Mouse (Mus musculus): ENCODE results near the gene Csrnp1. TPM values are rescaled to one million over a fixed set of nuclear protein-coding genes. Genes with fewer than 3 reads are reported as not detected.
A peak's percentile ranks its signal among the peaks of the same experiment; 100 is the strongest.

Gene Csrnp1
- polyA plus RNA-seq, 1 experiment from 2014 or later: 4.8 TPM

DNA sequence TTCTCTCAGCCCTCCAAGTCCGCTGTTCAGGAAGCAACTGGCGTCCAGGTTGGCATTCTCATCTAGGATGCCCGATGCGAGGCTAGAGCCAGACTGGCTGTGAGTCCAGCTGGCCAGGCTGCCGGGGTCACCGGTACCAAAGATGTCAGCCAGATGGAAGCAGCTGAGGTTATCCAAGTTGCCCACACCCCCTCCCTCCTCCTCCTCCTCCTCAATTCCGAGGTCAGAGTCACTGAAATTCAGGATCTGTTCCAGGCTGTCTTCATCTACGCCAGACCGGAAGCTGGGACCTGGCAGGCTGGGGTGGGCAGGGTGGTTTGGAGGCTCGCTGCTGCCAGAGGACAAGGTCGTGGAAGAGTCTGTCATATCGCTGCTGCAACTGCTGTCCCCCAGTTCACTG is 11.9 kb downstream of the Csrnp1 start:
- WGBS: 88% methylated on average over 12 of the region's 12 CpGs

DNA sequence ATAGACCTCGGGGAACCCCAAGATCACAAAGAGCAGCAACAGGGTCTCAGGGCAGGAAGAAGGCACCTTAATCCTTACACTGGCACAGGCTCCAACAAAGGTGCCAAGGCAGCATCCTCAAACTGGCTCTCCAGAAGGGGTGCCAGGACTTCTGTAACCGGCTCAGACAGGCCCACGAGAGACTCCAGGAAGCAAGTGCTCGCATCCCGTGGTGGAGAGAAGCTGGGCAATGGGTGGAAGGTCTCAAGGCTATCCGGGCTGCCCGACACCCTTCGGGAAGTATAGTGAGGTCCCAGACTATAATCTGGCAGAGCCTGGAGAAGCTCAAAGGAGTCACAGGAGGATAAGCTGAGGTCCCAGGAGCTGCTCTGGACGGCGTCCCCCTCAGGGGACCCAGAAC is 12.3 kb downstream of the Csrnp1 start:
- Histone ChIP-seq H3K4me1 (peaks cover 26% of the 10 kb centered on the region), H3K27me3 (replicated peaks; ENCODE audit: low read depth, poor library complexity, severe bottlenecking) (no peaks in the 10 kb centered on the region), H3K36me3 (replicated peaks) (peaks cover 49% of the 10 kb centered on the region), H3K4me3 (no peak overlapping the region), H3K9me3 (no peaks in the 10 kb centered on the region), H3K27ac (replicated peaks) (no peak overlapping the region)
- WGBS: 93% methylated on average over 10 of the region's 10 CpGs
- no peak for DNase-seq (ENCODE audit: low spot score)

More for the DNA sequence above, 11.9 kb downstream of the Csrnp1 start:
- peaks cover 30% of the 10 kb centered on the region for H3K4me1 ChIP-seq
- no peaks in the 10 kb centered on the region for H3K27me3 ChIP-seq (replicated peaks; ENCODE audit: low read depth, poor library complexity, severe bottlenecking)
- no peak for DNase-seq (ENCODE audit: low spot score)
- H3K4me3 ChIP-seq: no peak overlapping the region
- H3K9me3 ChIP-seq: no peaks in the 10 kb centered on the region
- no peak overlapping the region for H3K27ac ChIP-seq (replicated peaks)
- peaks cover 49% of the 10 kb centered on the region for H3K36me3 ChIP-seq (replicated peaks)

DNA sequence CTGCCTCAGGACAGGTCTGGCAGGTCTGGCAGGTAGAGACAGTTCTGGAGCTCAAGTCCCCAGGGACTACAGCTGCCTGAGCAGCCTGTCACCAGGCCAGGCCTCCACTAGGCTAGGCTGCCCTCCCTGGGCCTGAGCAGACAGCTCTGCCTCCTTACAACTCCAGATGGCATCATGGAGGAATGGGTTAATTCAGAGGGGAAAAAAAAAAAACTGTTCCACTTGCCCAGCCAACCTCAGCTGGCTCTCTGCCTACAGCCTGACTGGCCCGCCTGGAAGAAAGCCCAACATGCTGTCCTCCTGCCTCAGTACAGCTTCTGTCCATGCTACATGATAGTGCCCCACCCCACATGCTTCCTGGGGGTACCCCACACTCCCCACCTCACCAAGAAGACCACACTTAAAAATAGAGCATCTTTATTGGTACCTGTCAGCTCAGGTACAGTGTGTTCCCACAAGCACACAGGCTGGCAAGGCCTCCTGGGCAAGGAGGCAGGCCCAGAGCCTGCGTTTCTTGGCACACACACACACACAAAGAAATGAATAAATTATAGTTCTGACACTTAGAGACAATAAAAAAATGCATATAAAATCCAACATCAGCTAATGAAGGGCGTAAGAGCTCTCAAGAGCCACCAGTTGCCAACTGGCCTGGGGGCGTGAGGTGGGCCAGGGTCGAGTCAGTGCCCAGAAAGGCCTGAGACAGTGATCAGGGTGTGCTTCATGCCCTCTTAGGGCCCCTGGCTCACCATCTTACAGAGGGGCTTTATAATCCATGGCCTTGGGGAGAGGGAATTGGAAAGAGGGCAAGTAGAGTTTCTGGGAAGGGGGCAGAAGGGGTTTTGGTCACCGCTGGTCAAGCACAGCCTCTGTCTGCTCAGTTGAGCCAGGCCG is 13.4 kb downstream of the Csrnp1 start:
- peaks cover 18% of the 10 kb centered on the region for H3K4me1 ChIP-seq
- H3K27me3 ChIP-seq (replicated peaks; ENCODE audit: low read depth, poor library complexity, severe bottlenecking): no peaks in the 10 kb centered on the region
- H3K27ac ChIP-seq (replicated peaks): no peak overlapping the region; the same call in 1 of the 2 replicates
- H3K9me3 ChIP-seq: no peaks in the 10 kb centered on the region
- DNase-seq (ENCODE audit: low spot score): no peak
- H3K4me3 ChIP-seq: no peak overlapping the region
- H3K36me3 ChIP-seq (replicated peaks): peaks cover 43% of the 10 kb centered on the region
- 87% methylated on average over 7 of the region's 7 CpGs for WGBS

DNA sequence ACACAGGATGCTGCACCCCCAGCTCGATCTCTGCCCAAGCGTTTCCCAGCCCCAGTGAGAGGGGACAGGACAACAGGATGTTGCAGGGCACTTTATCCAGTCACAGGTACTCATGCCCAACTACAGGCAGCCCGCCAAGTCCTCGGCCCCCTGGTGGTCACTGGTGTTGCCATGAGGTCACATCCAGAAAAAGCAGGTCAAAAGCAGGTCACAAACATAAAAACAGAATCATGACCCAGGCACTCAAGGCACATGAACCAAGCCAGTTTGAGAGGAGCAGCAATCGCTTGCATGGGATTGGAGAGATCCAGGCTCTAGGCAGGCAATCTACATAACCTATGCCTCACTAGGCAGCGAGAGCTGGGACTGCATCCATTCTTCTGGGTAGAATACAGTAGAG is 14.2 kb downstream of the Csrnp1 start:
- no peak overlapping the region for H3K4me3 ChIP-seq
- H3K27ac ChIP-seq (replicated peaks): no peak overlapping the region; the same call in 1 of the 2 replicates
- H3K27me3 ChIP-seq (replicated peaks; ENCODE audit: low read depth, poor library complexity, severe bottlenecking): no peaks in the 10 kb centered on the region
- DNase-seq (ENCODE audit: low spot score): peak; percentile 65
- 48% methylated on average over 6 of the region's 6 CpGs for WGBS
- H3K36me3 ChIP-seq (replicated peaks): peaks cover 40% of the 10 kb centered on the region
- peaks cover 18% of the 10 kb centered on the region for H3K4me1 ChIP-seq
- no peaks in the 10 kb centered on the region for H3K9me3 ChIP-seq

DNA sequence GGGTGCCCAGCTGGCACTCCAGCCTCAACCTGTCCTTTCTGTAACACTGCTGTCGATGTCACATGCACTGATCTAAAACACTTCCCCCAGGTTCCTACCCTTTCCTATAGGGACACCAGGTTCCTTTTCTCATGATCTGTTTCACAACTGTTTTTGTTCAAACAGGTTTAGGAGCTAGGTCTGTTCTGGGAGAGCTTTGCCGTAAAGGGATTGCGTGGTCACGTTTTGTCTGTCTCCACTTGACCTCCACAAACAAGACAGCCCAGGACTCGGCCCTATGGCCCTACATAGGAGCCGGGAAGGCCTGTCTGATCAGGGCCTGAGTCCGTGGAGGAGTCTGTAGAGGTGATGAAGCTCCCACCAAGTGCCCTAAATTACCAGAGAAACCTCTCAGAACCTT is 14.6 kb downstream of the Csrnp1 start:
- Histone ChIP-seq H3K4me3 (no peak overlapping the region), H3K9me3 (no peaks in the 10 kb centered on the region), H3K27ac (replicated peaks) (no peak overlapping the region), H3K36me3 (replicated peaks) (peaks cover 36% of the 10 kb centered on the region), H3K4me1 (peaks cover 18% of the 10 kb centered on the region), H3K27me3 (replicated peaks; ENCODE audit: low read depth, poor library complexity, severe bottlenecking) (no peaks in the 10 kb centered on the region)
- WGBS: 85% methylated on average over 7 of the region's 7 CpGs
- DNase-seq (ENCODE audit: low spot score): no peak

DNA sequence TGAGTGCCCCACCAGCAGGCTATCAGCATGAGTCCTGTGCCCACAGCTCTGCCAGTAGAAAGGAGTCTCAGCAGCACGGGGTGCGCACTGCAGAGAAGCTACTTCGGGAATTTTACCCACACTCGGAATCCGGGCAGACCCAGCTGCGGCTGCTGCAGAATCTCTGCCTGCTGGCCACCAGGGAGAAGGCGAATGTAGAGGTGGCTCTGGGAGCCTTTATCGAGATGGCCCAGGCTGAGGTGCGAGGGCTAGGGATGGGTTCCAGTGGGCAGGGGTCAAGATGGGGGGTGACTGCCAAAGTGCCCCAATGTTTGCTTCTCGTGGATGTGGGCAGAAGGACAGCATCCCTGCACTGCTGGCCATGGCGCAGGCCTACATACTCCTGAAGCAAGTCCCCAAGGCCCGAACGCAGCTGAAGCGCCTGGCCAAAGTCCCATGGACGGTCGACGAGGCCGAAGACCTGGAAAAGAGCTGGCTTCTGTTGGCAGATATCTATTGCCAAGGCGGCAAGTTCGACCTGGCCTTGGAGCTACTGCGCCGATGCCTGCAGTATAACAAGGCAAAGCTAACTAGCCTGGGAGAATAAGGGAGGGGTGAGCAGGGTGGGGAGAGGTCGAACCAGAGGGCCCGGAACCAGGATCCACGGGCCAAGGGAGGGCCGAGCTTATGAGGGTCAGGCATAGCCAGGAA is 18.1 kb downstream of the Csrnp1 start:
- Histone ChIP-seq H3K36me3 (replicated peaks) (peaks cover 2% of the 10 kb centered on the region; the same call in 1 of the 2 replicates), H3K4me1 (peaks cover 28% of the 10 kb centered on the region), H3K27ac (replicated peaks) (no peak overlapping the region; the same call in 1 of the 2 replicates), H3K27me3 (replicated peaks; ENCODE audit: low read depth, poor library complexity, severe bottlenecking) (peaks cover 20% of the 10 kb centered on the region), H3K9me3 (no peaks in the 10 kb centered on the region), H3K4me3 (no peak overlapping the region)
- 87% methylated on average over 26 of the region's 26 CpGs for WGBS
- DNase-seq (ENCODE audit: low spot score): no peak

DNA sequence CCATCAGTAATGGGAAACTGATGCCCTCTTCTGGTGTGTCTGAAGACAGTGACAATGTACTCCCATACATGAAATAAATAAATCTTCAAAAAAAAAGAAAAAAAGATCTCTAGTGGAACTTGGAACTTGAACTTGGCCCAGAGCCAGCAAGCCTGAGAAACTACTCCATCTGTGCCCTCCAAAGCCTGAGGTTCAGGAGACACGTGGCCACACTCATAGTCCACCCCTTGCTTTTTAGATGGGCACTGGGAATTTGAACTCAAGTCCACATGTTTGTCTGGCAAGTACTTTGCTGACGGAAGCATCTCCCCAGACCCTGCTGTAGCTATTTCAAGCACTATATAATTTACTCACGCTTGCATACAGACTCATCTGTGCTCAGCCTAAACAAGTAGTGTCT is 19.3 kb downstream of the Csrnp1 start:
- peaks cover 16% of the 10 kb centered on the region for H3K4me1 ChIP-seq
- H3K4me3 ChIP-seq: no peak overlapping the region
- H3K9me3 ChIP-seq: no peaks in the 10 kb centered on the region
- H3K27ac ChIP-seq (replicated peaks): no peak overlapping the region
- H3K36me3 ChIP-seq (replicated peaks): no peaks in the 10 kb centered on the region
- no peak for DNase-seq (ENCODE audit: low spot score)
- WGBS: 83% methylated on average over 3 of the region's 3 CpGs
- H3K27me3 ChIP-seq (replicated peaks; ENCODE audit: low read depth, poor library complexity, severe bottlenecking): peaks cover 26% of the 10 kb centered on the region

DNA sequence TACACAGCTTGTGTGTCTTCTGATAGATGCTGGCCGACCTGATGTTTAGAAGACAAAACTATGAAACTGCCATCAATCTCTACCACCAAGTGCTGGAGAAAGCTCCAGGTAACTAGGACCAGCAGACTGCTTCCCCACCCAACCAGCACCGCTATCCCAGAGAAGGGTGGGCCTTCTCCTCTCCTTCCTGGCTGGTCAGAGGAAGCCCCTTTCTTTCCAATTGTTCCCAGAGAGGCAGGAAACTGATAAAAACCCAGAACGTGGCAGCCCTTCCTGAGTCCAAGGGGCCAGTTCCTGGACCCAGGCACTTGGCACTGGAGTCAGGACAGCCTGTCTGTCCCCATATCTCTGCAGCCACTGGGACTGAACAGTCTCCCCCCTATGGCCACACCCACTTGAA is 20.3 kb downstream of the Csrnp1 start:
- 73% methylated on average over 3 of the region's 3 CpGs for WGBS
- no peak overlapping the region for H3K4me3 ChIP-seq
- H3K36me3 ChIP-seq (replicated peaks): no peaks in the 10 kb centered on the region
- no peak for DNase-seq (ENCODE audit: low spot score)
- H3K27ac ChIP-seq (replicated peaks): no peak overlapping the region
- H3K4me1 ChIP-seq: peaks cover 13% of the 10 kb centered on the region
- H3K9me3 ChIP-seq: no peaks in the 10 kb centered on the region
- H3K27me3 ChIP-seq (replicated peaks; ENCODE audit: low read depth, poor library complexity, severe bottlenecking): peaks cover 26% of the 10 kb centered on the region

DNA sequence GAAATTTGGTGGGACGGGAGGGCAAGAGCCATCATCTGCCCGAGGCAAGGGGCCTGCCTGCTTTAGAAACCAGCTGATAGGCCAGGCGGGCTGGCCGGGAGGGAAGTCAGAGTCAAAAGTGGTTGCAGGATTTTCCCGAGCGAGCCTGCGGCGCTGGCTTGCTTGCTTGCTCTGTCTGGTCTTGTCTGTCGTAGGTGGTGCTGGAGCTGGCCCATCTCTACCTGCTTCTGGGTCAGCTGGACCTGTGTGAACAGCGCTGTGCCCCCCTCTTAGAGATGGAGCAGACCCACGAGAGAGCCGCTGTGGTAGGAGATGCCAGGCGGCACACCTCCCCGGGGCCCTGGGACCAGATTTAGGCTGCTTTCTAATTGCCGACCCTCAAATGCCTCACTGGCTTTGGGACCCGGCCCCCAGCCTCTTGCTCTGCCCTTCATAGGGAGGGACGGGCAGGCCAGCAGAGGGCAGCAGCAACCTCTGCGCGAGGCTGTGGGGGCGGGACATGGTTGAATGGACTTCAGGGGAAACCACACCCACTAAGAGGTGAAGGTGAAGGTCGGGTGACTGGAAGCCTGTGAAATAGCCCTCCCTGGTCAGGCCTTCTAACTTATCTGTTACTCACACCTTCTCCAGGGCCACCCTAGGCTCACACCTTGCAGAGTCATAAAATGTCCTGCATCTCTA is 21.3 kb downstream of the Csrnp1 start:
- 9% methylated on average over 21 of the region's 21 CpGs for WGBS
- Histone ChIP-seq H3K9me3 (no peaks in the 10 kb centered on the region), H3K36me3 (replicated peaks) (no peaks in the 10 kb centered on the region), H3K4me1 (peaks cover 13% of the 10 kb centered on the region), H3K27ac (replicated peaks) (peak overlapping the region; percentile 60; the same call in 1 of the 2 replicates), H3K4me3 (peak overlapping the region; percentile 43), H3K27me3 (replicated peaks; ENCODE audit: low read depth, poor library complexity, severe bottlenecking) (peaks cover 26% of the 10 kb centered on the region)
- peak; percentile 89 for DNase-seq (ENCODE audit: low spot score)

DNA sequence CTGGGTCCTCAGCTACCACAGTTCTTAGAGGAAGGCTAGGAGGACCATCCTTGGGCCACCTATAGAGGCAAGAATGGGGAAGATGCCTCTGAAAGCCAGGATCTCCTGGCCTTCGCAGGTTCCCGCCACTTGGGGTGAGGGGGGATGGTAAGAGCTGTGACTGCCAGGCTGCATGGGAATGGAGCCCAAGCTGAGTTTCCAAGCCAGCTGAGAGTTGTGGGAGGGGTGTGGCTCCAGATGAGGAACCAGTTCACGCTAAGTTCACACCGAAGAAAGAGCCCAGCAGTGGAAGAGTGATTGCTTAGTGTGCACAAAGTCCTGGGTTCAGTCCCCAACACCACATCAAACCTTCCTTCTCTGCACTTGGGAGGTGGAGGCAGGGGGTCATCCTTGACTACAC is 22.2 kb downstream of the Csrnp1 start:
- no peak overlapping the region for H3K4me3 ChIP-seq
- WGBS: 80% methylated on average over 4 of the region's 4 CpGs
- H3K9me3 ChIP-seq: no peaks in the 10 kb centered on the region
- no peak for DNase-seq (ENCODE audit: low spot score)
- peaks cover 13% of the 10 kb centered on the region for H3K4me1 ChIP-seq
- H3K36me3 ChIP-seq (replicated peaks): no peaks in the 10 kb centered on the region
- H3K27me3 ChIP-seq (replicated peaks; ENCODE audit: low read depth, poor library complexity, severe bottlenecking): peaks cover 26% of the 10 kb centered on the region
- no peak overlapping the region for H3K27ac ChIP-seq (replicated peaks)

DNA sequence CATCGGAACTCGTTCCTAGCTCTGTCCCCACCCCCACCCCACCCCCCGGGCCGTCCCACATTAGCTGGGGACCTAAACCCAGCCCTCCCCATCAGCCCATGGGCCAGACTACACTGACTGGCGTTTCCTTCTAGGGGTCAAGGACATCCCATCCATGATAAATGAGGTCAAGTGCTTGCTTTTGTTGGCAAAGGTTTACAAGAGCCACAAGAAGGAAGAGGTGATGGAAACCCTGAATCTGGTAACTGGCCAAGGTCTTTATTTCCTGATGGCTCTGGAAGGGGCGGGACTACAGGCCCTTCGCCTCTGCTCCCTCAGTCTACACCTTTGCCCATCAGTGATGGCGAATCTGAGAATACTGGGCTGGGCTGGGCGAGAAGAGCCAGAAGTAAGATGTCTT is 25.6 kb downstream of the Csrnp1 start:
- no peak for DNase-seq (ENCODE audit: low spot score)
- 77% methylated on average over 9 of the region's 9 CpGs for WGBS
- Histone ChIP-seq H3K9me3 (no peaks in the 10 kb centered on the region), H3K36me3 (replicated peaks) (no peaks in the 10 kb centered on the region), H3K4me3 (no peak overlapping the region), H3K4me1 (peaks cover 13% of the 10 kb centered on the region), H3K27ac (replicated peaks) (no peak overlapping the region), H3K27me3 (replicated peaks; ENCODE audit: low read depth, poor library complexity, severe bottlenecking) (peaks cover 26% of the 10 kb centered on the region)

DNA sequence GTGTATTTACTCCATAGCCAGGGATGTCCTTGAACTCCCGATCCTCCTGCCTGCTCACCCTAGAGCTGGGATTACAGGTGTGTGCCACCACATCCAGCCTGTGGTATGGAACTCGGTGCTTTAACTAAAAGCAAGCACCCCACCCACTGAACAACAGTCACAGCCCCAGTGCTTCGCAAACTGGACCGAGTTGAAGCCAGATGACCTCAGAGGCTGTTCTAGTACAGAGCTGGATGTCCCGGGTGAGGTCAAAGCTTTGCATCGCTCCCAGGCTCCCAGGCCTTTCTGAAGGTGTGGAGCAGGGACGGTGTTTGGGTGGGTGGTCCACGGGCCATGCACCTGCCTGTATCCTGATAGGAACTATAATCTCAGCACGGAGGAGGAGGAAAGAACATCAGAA is 33.1 kb downstream of the Csrnp1 start:
- DNase-seq (ENCODE audit: low spot score): no peak
- H3K4me3 ChIP-seq: no peak overlapping the region
- H3K27me3 ChIP-seq (replicated peaks; ENCODE audit: low read depth, poor library complexity, severe bottlenecking): no peaks in the 10 kb centered on the region
- H3K36me3 ChIP-seq (replicated peaks): no peaks in the 10 kb centered on the region
- H3K27ac ChIP-seq (replicated peaks): no peak overlapping the region
- H3K4me1 ChIP-seq: peaks cover 9% of the 10 kb centered on the region
- no peaks in the 10 kb centered on the region for H3K9me3 ChIP-seq
- 82% methylated on average over 9 of the region's 9 CpGs for WGBS
